Mouse (Mus musculus) erythroblast, embryonic 14.5 days (primary cell): Measurements from ENCODE around the gene Fbxo3.

Source experiments
- GATA1 ChIP-seq: IDR thresholded peaks from 2 replicates; pipeline ENCODE4 v1.6.1; 2012; ENCODE audit warnings: low read length, inconsistent platforms, mixed read lengths
- TAL1 ChIP-seq: IDR thresholded peaks from 3 replicates; pipeline ENCODE4 v1.6.1; 2012; ENCODE audit warnings: low read length, inconsistent platforms, mixed read lengths

DNA sequence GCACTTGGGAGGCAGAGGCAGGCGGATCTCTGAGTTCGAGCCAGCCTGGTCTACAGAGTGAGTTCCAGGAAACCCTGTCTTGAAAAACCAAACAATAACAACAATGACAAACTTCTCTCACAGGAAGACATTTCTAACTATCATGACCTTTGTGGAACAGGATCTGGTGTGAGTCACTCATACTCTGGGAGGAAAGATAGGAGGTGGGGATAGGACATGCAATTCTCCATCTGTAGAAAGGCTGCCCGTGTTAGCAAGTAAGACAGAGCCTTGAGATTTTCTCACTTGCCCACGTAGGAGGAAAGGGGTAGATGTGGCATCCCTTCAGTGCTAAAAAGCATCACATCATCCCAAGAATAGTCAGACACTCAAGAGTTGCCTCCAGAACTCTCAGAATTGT is 25.7 kb upstream of the Fbxo3 start:
- no peak for TF ChIP-seq GATA1
- no peak for TF ChIP-seq TAL1
